Mouse (Mus musculus) layer of hippocampus, adult 8-10 months (tissue): Measurements from ENCODE around the gene Ace. TPM values are rescaled to one million over a fixed set of nuclear protein-coding genes. Genes with fewer than 3 reads are reported as not detected.
A peak's percentile ranks its signal among the peaks of the same experiment; 100 is the strongest.

Experiments
- DNase-seq, 2 experiments: peaks; one replicate each; pipeline ENCODE4 v3.0.0; 2022; ENCODE audit warnings: low spot score in 2 of 2
- total RNA-seq, 4 experiments: library from RNA; stranded (reverse); gene quantifications; 2 replicates each; pipeline ENCODE4 v1.2.4; 2022

Ace gene
- total RNA-seq, result 10 to 100 TPM in 3 of 4 experiments, 1 to 10 TPM in 1; 7.8 to 10.9 (median 10.6) TPM

DNA sequence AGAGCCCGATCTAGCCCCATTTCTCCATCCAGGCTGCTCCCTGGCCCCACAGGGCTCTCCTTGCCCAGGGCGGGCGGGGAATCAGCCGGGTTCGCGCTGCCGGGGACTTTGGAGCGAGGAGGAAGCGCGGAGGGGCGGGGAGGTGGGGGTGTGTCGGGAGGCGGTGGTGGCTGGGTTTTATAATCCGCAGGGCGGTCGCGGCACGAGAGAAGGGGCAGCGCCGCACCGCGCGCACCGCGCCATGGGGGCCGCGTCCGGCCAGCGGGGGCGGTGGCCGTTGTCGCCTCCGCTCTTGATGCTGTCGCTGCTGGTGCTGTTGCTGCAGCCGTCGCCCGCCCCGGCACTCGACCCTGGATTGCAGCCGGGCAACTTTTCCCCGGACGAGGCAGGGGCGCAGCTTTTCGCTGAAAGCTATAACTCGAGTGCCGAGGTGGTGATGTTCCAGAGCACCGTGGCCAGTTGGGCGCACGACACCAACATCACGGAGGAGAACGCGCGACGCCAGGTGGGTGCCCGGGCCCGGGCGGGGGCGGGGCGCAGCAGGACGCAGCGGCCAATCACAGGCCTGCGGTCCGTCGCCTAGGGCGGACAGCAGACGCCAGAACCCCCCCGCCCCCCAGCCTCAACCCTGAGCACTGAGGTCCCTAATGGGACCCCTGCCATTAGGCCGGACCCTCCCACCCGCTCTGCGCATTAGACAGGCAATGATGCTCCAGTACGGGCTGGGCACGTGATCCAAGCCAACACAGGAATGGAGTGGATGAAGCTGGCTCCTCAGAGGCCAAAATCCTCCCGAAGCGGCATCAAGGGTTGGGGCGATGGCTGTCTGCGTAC lies at the start of gene Ace:
Gene Ace, plus strand, starts transcription at position 205 of the 834 bp plus-strand sequence.
- no peak for DNase-seq

- DNase-seq, result no peak
These were observed 47.5 kb upstream of the Ace start for GRCm38 (mm10) chr11:105920098-105920785.

DNA sequence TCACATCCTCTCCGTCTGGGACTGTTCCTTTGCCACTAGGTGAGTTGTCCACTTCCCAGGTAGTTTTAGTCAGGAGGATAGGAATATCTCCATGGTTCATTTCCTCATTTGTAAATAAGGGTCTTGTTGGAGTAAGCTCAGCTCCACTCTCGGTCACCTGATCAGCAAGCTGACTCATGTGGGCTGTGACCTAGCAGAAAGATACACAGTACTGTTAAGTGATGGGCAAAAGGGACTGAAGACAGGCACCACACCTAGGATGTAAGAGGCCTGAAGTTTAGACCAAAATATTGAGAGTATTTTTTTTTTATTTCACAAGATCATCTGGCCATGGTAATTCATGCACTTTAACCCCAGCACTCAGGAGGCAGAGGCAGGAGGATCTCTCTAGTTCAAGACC lies 46.9 kb upstream of the Ace start:
- no peak for DNase-seq

GRCm38 (mm10) chr11:105921275-105921674 lies 46.5 kb upstream of the Ace start:
- DNase-seq, result no peak

DNA sequence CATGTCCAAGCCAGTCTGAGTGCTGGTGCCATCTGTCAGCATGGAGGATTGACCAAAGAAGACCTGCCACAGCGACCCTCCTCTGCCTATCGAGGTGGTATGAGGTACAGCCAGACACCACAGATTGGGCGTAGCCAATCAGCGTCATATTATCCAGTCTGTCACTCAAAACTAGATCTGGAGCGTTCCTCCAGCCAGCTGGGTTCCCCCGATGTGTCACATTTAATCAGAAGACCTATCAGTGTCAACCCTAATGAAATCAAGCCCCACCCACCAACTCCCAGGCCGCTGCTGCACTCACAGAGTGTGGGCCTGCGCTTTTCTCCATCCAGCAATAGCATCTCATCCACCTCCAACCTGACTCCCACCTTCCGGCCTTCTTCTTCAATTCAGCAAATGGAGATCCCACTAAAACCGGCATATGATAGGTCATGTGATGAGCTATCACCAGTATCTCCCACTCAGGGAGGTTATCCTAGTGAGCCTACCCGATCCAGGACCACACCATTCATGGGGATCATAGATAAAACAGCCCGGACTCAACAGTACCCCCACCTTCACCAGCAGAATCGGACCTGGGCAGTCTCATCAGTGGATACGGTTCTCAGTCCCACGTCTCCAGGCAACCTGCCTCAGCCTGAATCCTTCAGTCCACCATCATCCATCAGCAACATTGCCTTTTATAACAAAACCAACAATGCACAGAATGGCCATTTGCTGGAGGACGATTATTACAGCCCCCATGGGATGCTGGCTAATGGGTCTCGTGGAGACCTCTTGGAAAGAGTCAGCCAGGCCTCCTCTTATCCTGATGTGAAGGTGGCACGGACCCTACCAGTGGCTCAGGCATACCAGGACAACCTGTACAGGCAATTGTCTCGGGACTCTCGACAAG lies 44.7 kb upstream of the Ace start:
- DNase-seq, result no peak

- peak in 1 of 2 experiments; percentile 84 for DNase-seq
These were observed 40.4 kb upstream of the Ace start for GRCm38 (mm10) chr11:105927065-105928030.

DNA sequence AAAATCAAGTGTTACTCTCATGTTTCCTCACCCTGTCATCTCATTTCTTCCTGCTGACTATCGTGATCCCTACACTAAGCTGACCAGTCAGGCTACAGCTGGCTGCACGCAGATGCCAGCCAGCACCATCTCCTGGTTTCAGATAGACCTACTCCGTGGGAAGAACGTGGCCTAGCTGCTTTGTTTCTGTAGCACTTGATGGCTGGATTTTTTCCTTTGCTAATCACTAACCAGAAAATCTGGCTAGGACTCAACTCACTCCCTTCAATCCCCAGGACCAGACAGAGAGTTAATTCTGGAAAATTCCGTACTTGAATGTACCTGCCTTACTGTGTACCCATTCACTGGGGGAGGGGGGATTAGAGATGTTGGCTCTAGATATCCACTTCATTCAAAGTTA lies 39.6 kb upstream of the Ace start:
- no peak for DNase-seq

- no peak for DNase-seq
These were observed 36.4 kb upstream of the Ace start for GRCm38 (mm10) chr11:105931380-105931779.

GRCm38 (mm10) chr11:105933746-105934145 lies 34.0 kb upstream of the Ace start:
- DNase-seq, result no peak

DNA sequence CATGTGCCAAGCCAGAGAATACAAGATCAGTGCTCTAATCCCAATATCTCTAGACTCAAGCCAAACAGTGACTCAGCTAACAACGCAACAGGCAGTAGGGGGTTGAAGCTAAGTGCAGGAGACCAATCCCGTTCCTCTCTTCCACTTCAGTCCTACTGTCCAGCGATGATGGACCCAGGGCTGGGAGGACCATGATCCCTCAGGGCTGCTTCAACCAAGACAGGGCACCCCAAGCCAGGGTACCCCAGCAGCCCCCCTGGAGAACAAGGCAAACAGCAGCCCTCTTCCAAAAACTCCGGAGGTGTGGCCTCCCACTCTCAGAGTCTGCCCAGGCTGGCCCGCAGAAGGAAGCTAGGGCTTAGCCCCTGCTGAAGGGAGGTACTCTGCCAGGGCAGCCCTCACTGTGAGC lies 33.4 kb upstream of the Ace start:
- no peak for DNase-seq

- DNase-seq, result no peak
These were observed 32.9 kb upstream of the Ace start for GRCm38 (mm10) chr11:105934816-105935215.

- no peak for DNase-seq
These were observed 32.2 kb upstream of the Ace start for GRCm38 (mm10) chr11:105935496-105935895.

GRCm38 (mm10) chr11:105936200-105936599 lies 31.5 kb upstream of the Ace start:
- DNase-seq, result peak in 1 of 2 experiments; percentile 51

- no peak for DNase-seq
These were observed 30.8 kb upstream of the Ace start for GRCm38 (mm10) chr11:105936974-105937373.

GRCm38 (mm10) chr11:105938771-105939170 lies 29.0 kb upstream of the Ace start:
- DNase-seq, result no peak

GRCm38 (mm10) chr11:105941973-105942372 lies 25.8 kb upstream of the Ace start:
- DNase-seq, result no peak

- no peak for DNase-seq
These were observed 24.3 kb upstream of the Ace start for GRCm38 (mm10) chr11:105943133-105944102.

DNA sequence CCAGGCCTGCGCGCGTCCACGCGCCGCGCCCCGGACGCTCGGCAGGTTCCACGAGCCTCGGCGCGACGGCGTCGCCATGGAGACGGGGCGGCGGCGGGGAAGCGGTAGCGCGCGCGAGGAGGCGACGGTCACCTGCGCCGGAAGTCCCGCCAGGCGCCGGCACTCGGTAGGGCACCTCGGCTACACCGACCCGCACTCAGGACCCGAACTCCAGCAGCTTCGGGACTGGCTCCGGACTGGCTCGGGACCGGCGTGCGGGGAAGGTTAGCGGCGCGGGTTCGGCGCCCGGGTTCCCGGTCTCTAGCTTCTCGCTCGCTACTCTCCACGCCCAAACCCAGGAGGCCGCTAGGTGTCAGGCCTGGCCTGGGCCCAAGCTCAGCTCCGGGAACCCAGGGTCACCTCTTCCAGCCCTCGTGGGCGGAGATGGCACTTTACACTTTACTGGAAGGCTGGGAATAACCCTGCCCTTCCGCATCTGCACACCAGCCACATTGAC lies 23.6 kb upstream of the Ace start:
- DNase-seq, result peak in 1 of 2 experiments; percentile 54
